Mouse (Mus musculus): ENCODE measurements around the gene Ap2s1.

DNA sequence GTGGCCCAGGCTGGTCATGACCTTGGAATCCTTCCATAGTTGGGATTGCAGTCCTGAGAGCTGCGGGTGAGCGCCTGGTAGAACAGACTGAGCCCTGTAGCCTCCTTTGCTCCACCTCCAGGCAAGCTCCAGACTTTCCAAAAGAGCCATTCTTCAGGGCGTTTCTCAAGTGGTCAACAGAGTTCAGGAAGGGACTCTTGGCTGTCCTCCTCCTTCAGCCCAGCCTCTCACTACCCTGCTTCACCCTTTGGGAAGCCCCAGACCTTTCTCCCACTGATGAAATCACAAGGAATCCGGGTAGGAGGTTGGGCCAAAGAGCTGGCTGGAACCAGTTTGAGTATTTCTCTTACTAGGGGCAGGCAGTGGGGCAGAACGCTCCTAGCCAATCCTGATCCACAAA lies 41.9 kb downstream of the Ap2s1 start:
- TF ChIP-seq CTCF (IDR thresholded peaks at IDR 0.05; ENCODE audit: borderline replicate concordance, extremely low read depth, insufficient read depth, insufficient read length) (no peak), POLR2A (IDR thresholded peaks at IDR 0.05; ENCODE audit: borderline replicate concordance, extremely low read depth, insufficient read depth, insufficient read length, poor library complexity, severe bottlenecking) (no peak)

Data from brain, embryonic 14.5 days (tissue).